Mouse (Mus musculus) neutrophil, adult 59 days (primary cell): ENCODE data around the gene E130114P18Rik. TPM values are rescaled to one million over a fixed set of nuclear protein-coding genes. Genes with fewer than 3 reads are reported as not detected.

Experiments
- total RNA-seq, 2 experiments: library from RNA; stranded (reverse); gene quantifications; 1 replicate in 1 of 2; 2 replicates in 1 of 2; pipeline ENCODE4 v1.2.4; 2023

Gene E130114P18Rik
- total RNA-seq = not detected

DNA sequence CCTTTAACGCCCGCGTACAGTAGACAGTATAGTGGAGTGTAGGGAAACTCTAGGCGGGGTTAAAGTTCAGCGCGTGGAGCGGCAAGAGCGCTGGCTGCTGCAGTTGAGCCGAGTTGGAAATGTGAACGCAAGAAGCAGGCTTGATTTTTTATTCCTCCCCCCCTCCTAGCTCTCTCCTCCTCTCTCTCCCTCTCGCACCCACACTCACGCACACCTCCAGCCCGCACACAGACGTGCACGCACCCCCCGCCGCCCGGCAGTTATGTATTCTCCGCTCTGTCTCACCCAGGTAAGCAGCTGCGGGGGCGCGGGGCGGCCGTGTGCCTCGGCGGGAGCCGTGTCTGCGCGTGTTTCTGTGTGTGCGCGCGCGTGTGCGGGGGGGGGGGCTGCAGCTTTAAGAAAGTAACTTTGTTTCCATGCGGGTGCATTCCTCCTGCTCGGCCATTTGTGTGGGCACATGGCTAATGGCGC, at the start of gene E130114P18Rik:
E130114P18Rik (minus strand) TSS at position 373 of the 471 bp plus-strand sequence.

DNA sequence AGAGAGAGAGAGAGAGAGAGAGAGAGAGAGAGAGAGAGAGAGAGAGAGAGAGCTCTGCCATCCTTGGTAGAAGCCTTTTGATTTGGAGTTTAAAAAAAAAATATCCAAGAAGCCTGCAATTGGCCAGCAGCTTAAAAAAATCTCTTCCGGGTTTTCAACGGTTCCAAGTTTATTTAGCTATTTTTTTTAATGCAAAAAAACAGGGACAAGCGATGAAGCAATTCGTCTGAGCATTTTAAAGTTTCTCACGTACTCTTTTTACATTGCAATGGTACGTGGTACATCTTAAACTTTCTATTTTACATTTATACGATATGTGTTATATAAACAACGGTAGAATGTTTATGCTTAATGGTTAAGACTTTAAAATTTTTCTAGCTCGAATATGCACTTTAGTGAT, 5.2 kb downstream of the E130114P18Rik start, which contains the start of gene Nfia:
Nfia (plus strand) TSS at position 94 of the 400 bp plus-strand sequence.

Other genes starting within 250 kb of the E130114P18Rik start
- 10 to 100 TPM in 1 of 2 experiments, 1 to 10 TPM in 1; 8.9 to 20.0 TPM for gene Nfia, start 5.3 kb downstream of the E130114P18Rik start, total RNA-seq